Mouse (Mus musculus): ENCODE data around the gene Znrf1. TPM values are rescaled to one million over a fixed set of nuclear protein-coding genes. Genes with fewer than 3 reads are reported as not detected.
A peak's percentile ranks its signal among the peaks of the same experiment; 100 is the strongest.

The Znrf1 gene
- total and polyA plus RNA-seq, 2 experiments from 2014 or later = 96.5 to 234 TPM

GRCm38 (mm10) chr8:111550002-111550870, 14.3 kb downstream of the Znrf1 start:
- no peak overlapping the region for H3K4me2 ChIP-seq (ENCODE audit: low read depth, low read length, poor library complexity, severe bottlenecking)
- TF ChIP-seq CTCF (IDR thresholded peaks at IDR 0.05) = no peak
- WGBS = 63% methylated on average over 9 of the region's 9 CpGs

GRCm38 (mm10) chr8:111551511-111552130, 15.7 kb downstream of the Znrf1 start:
- Histone ChIP-seq H3K27ac (ENCODE audit: low read depth, low read length) (no peak overlapping the region), H3K4me2 (ENCODE audit: low read depth, low read length, poor library complexity, severe bottlenecking) (no peak overlapping the region), H3K9me3 (ENCODE audit: low read length) (no peaks in the 10 kb centered on the region), H3K36me3 (ENCODE audit: insufficient read depth, low read length) (no peaks in the 10 kb centered on the region), H3K4me1 (ENCODE audit: insufficient read depth, low read length) (peaks cover 5% of the 10 kb centered on the region; the same call in 1 of the 2 replicates), H3K4me3 (ENCODE audit: low read depth, low read length) (no peak overlapping the region), H3K9ac (replicated peaks; ENCODE audit: low read length, poor library complexity, severe bottlenecking) (no peak overlapping the region), H3K27me3 (ENCODE audit: insufficient read depth, low read length) (no peaks in the 10 kb centered on the region)
- no peak for DNase-seq (ENCODE audit: low spot score)
- TF ChIP-seq CTCF (IDR thresholded peaks at IDR 0.05) = no peak
- WGBS = 77% methylated on average over 8 of the region's 8 CpGs
- ATAC-seq (ENCODE audit: low FRiP score) = no peak

More at GRCm38 (mm10) chr8:111550002-111550870, 14.3 kb downstream of the Znrf1 start:
- Histone ChIP-seq H3K9ac (replicated peaks; ENCODE audit: low read length, poor library complexity, severe bottlenecking) (no peak overlapping the region), H3K27me3 (ENCODE audit: insufficient read depth, low read length) (no peaks in the 10 kb centered on the region), H3K36me3 (ENCODE audit: insufficient read depth, low read length) (no peaks in the 10 kb centered on the region), H3K4me3 (ENCODE audit: low read depth, low read length) (no peak overlapping the region), H3K9me3 (ENCODE audit: low read length) (no peaks in the 10 kb centered on the region), H3K4me1 (ENCODE audit: insufficient read depth, low read length) (peaks cover 3% of the 10 kb centered on the region; the same call in 1 of the 2 replicates), H3K27ac (ENCODE audit: low read depth, low read length) (peak overlapping the region; percentile 51; the same call in 1 of the 2 replicates)
- DNase-seq (ENCODE audit: low spot score) (no peak), ATAC-seq (ENCODE audit: low FRiP score) (no peak)

GRCm38 (mm10) chr8:111561824-111562223, 25.9 kb downstream of the Znrf1 start:
- no peak overlapping the region for H3K27ac ChIP-seq (ENCODE audit: low read depth, low read length)
- DNase-seq (ENCODE audit: low spot score) = no peak
- no peak overlapping the region for H3K4me2 ChIP-seq (ENCODE audit: low read depth, low read length, poor library complexity, severe bottlenecking)
- H3K4me1 ChIP-seq (ENCODE audit: insufficient read depth, low read length) = peaks cover 4% of the 10 kb centered on the region; the same call in 1 of the 2 replicates
- no peak for ATAC-seq (ENCODE audit: low FRiP score)
- 85% methylated on average over 4 of the region's 4 CpGs for WGBS
- no peaks in the 10 kb centered on the region for H3K36me3 ChIP-seq (ENCODE audit: insufficient read depth, low read length)
- H3K9ac ChIP-seq (replicated peaks; ENCODE audit: low read length, poor library complexity, severe bottlenecking) = no peak overlapping the region
- no peak overlapping the region for H3K4me3 ChIP-seq (ENCODE audit: low read depth, low read length)
- H3K9me3 ChIP-seq (ENCODE audit: low read length) = no peaks in the 10 kb centered on the region
- H3K27me3 ChIP-seq (ENCODE audit: insufficient read depth, low read length) = no peaks in the 10 kb centered on the region
- no peak for TF ChIP-seq CTCF (IDR thresholded peaks at IDR 0.05)

GRCm38 (mm10) chr8:111562274-111562803, 26.4 kb downstream of the Znrf1 start:
- DNase-seq (ENCODE audit: low spot score) = no peak
- Histone ChIP-seq H3K4me1 (ENCODE audit: insufficient read depth, low read length) (peaks cover 5% of the 10 kb centered on the region; the same call in 1 of the 2 replicates), H3K4me3 (ENCODE audit: low read depth, low read length) (no peak overlapping the region), H3K9me3 (ENCODE audit: low read length) (no peaks in the 10 kb centered on the region), H3K9ac (replicated peaks; ENCODE audit: low read length, poor library complexity, severe bottlenecking) (no peak overlapping the region), H3K27ac (ENCODE audit: low read depth, low read length) (no peak overlapping the region), H3K36me3 (ENCODE audit: insufficient read depth, low read length) (no peaks in the 10 kb centered on the region), H3K27me3 (ENCODE audit: insufficient read depth, low read length) (no peaks in the 10 kb centered on the region), H3K4me2 (ENCODE audit: low read depth, low read length, poor library complexity, severe bottlenecking) (no peak overlapping the region)
- no peak for ATAC-seq (ENCODE audit: low FRiP score)
- 90% methylated on average over 5 of the region's 5 CpGs for WGBS
- no peak for TF ChIP-seq CTCF (IDR thresholded peaks at IDR 0.05)

- no peak for DNase-seq (ENCODE audit: low spot score)
- no peaks in the 10 kb centered on the region for H3K36me3 ChIP-seq (ENCODE audit: insufficient read depth, low read length)
- ATAC-seq (ENCODE audit: low FRiP score) = no peak
- WGBS = 95% methylated on average over 5 of the region's 5 CpGs
- H3K27ac ChIP-seq (ENCODE audit: low read depth, low read length) = no peak overlapping the region
- no peak overlapping the region for H3K4me3 ChIP-seq (ENCODE audit: low read depth, low read length)
- no peak for TF ChIP-seq CTCF (IDR thresholded peaks at IDR 0.05)
- peaks cover 12% of the 10 kb centered on the region; the same call in 1 of the 2 replicates for H3K4me1 ChIP-seq (ENCODE audit: insufficient read depth, low read length)
- no peak overlapping the region for H3K9ac ChIP-seq (replicated peaks; ENCODE audit: low read length, poor library complexity, severe bottlenecking)
- no peaks in the 10 kb centered on the region for H3K9me3 ChIP-seq (ENCODE audit: low read length)
- no peaks in the 10 kb centered on the region for H3K27me3 ChIP-seq (ENCODE audit: insufficient read depth, low read length)
- H3K4me2 ChIP-seq (ENCODE audit: low read depth, low read length, poor library complexity, severe bottlenecking) = no peak overlapping the region
Observed at GRCm38 (mm10) chr8:111563075-111563474, 27.2 kb downstream of the Znrf1 start.
